Mouse (Mus musculus) megakaryocyte, adult 5-6 weeks (primary cell): Measurements from ENCODE around the gene Hist3h2ba. TPM values are rescaled to one million over a fixed set of nuclear protein-coding genes. Genes with fewer than 3 reads are reported as not detected.
"Not testable (repeated sequence)": the region's sequence is repeated elsewhere in the genome, so short reads cannot be mapped to it uniquely, and the experiment has no call there.

ENCODE experiments used
- ATAC-seq: 2 replicates; pipeline ENCODE4 v1.8.0; 2016; ENCODE audit warnings: mild to moderate bottlenecking, inconsistent platforms; ENCODE audit not compliant: poor library complexity, severe bottlenecking
- total RNA-seq, 2 experiments: library from RNA; stranded (forward) in 1 of 2; stranded (reverse) in 1 of 2; fragments of 153-499, 151-499 nt in 1 of 2; fragments of 221-1000, 200-1000 nt in 1 of 2; gene quantifications; 2 replicates each; pipeline versions ENCODE4 v1.2.3 to v1.2.4; 2015 to 2017

The Hist3h2ba gene
- total RNA-seq, 2 experiments from 2014 or later: 4.6 to 5.4 TPM

DNA sequence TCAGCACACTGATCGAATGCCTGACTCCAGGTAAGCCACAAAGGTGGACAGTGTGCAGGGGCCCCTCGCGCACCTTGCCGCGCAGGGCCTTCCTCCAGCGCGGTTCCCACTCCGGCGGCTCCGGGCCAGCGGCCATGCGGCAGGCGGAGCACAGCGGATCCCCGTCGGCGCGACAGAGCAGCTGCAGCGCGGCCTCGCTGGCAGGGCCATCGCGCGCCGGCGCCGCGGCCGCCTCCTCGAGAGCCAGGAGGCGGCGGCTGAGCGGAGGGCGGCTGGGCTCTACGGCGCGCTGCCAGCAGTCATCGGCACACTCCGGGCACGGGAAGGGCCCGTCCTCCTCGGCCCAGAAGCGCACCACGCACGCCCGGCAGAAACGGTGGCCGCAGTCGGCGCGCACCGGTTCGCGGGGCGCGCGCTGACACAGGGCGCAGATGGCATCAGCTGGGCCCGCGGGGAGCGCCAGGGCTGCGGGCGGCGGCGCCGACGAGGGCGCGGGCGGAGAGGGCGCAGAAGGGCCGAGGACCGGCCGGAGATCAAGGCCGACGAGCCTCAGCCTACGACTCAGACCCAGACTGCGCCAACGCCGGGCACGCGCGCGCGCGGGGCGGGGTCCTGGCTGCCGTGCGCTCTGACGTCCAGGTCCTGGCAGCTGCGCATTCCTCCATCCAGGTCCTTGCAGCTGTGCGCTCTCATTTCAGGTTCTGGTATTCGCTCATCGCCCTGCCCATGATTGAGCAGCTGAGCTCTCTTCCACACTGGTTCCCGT is 10.2 kb upstream of the Hist3h2ba start, which contains the start of gene Rnf187:
Rnf187 (minus strand) TSS at position 595 of the 766 bp plus-strand sequence.
- ATAC-seq: peak; percentile 98

DNA sequence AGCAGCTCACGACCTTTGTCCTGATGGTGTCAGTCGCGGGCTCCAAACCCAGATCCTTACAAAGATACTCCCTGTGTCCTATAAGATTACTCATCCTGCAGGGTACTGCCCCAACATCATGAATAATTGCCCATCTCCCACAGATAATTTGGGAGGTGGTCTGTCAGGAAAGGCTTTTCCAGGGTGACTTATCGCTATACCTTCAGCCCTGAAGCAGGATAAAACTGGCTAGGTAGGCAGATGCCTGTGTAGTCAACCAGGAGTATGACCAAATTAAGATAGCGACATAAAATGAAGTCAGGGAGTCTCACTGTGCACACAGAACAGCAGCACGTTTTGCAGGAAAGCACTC is 9.7 kb upstream of the Hist3h2ba start:
- no peak for ATAC-seq

GRCm38 (mm10) chr11:58944136-58944535 is 4.6 kb upstream of the Hist3h2ba start:
- no peak for ATAC-seq

GRCm38 (mm10) chr11:58947306-58947705 is 1.4 kb upstream of the Hist3h2ba start:
- no peak for ATAC-seq

GRCm38 (mm10) chr11:58947798-58948528 is 757 bp upstream of the Hist3h2ba start:
- ATAC-seq: peak; percentile 27; the same call in 1 of the 2 replicates

DNA sequence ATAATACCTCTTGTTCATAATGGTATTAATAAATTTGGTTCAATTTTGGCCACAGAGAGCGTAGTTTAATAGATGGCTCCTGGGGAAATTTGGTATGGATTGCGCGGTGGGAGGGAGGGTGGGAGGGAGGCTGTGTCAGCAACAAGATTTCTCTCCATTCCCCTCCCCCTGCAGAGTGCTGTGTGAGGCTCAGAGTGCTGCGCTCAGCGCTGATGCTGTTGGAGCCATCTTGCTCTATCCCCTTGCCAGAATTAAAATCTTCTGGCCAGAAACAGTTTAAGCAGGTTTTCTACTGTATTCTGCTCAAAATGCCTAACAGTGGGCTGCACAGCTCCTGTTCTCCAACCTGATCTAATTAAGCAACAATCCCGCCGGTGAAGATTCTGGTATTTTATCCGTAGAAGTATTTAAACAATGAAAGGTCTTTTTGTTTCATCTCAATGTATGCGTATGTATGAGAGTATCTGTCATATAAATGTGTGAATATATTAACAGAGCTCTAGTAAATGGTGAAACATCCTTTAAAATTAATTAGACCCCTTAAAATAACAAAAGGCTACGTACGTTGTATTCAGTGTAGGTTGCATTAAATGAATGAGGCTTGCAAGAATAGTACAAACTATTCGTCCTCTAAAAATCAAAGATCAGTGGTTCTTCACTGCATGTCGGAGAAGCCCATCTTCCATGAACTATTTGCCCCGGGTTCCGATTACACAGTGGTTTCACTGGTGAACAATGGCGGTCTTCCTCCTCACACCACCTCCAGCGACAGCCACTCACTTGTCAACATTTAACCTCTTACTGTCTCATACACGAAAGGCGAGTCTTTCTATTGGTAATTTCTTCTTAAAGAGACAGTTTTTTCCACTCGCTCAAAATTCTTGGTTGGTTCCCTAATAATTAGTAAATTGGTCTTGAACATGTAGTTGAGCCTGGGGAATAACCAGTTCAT is 1.0 kb downstream of the Hist3h2ba start:
- ATAC-seq: no peak

DNA sequence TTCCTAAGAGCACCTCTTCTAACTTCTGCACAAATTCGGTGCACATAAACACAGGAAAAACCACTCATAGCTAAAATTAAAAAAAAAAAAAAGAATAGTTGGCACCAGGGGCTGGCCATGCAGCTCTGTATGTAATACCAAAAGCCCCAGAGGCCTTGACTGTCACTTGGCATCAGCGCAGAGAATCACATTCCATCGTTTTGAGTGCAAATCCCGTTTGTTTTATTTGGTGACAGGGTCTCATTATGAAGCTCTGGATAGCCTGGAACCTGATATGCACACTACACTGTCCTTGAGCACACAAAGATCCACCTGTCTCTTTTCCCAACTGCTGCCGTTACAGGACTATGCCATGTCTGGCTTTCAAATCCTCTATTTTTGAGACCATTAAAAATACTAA is 2.5 kb downstream of the Hist3h2ba start:
- no peak for ATAC-seq

DNA sequence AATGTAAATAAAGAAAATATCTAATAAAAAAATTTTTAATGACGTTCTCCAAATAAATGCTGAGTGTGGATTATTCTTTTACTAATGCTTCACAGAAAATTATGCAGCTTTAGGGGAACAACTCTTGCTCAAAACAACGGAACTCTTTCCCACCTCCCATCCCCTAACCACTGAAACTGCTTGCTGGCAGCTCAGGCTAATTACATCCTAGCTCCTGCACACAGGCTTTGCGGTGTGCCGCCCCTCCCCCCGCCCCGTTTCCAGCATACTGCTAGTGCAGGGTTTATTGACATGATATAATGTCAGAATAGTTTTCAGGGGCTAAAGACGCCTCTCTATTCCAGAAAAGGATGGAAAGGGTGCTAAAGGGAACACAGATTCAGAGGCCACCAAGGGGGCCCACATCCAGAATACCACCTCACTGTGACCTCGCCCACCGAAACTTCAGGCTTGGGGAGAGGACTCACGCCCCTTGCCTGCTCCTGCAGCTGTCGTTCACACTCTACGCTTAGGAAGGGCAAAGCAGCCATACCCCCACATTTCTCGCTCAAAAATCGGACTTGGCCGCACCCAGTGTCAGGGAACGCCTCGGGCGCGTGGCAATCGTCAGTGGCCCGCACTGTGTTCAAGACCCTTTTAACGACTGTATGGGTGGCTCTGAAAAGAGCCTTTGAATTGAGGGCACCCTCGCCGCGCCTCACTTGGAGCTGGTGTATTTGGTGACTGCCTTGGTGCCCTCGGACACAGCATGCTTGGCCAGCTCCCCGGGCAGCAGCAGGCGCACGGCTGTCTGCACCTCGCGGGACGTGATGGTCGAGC is 4.8 kb downstream of the Hist3h2ba start:
- ATAC-seq: 0 out of 2 replicates have a peak, but pooled peaks have one; percentile 8

DNA sequence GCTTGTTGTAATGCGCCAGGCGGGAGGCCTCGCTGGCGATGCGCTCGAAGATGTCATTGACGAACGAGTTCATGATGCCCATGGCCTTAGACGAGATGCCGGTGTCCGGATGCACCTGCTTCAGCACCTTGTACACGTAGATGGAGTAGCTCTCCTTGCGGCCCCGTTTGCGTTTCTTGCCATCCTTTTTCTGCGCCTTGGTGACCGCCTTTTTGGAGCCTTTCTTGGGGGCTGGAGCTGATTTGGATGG is 5.4 kb downstream of the Hist3h2ba start:
- ATAC-seq: not testable (repeated sequence)

GRCm38 (mm10) chr11:58954420-58955142 is 5.9 kb downstream of the Hist3h2ba start, which contains the start of the genes Hist3h2a and Trim17:
Gene Hist3h2a, plus strand, starts transcription at chr11:58954685.
Gene Trim17, plus strand, starts transcription at chr11:58954685.
- peak; percentile 75 for ATAC-seq

GRCm38 (mm10) chr11:58955143-58955867 is 6.6 kb downstream of the Hist3h2ba start:
- ATAC-seq: peak; percentile 30

DNA sequence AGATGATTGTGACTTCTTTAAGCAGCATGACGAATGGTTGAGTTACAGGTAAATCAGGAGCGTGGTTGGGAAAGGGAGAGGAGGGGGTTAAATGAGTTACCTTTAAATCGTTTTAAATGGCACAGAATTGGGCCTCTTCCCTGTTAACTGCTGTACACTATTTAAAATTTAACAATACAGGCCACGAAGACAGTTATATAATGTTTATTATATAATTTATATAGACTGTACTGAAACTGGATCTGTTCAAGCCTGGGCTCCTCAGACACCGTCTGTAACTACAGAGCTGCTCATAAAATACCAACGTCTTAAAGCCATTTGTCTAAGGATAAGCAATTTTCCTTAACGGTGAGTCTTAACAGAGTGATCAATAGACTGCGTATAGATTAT is 7.1 kb downstream of the Hist3h2ba start:
- ATAC-seq: no peak

- ATAC-seq: no peak
Observed at GRCm38 (mm10) chr11:58957226-58957914, 8.7 kb downstream of the Hist3h2ba start.

DNA sequence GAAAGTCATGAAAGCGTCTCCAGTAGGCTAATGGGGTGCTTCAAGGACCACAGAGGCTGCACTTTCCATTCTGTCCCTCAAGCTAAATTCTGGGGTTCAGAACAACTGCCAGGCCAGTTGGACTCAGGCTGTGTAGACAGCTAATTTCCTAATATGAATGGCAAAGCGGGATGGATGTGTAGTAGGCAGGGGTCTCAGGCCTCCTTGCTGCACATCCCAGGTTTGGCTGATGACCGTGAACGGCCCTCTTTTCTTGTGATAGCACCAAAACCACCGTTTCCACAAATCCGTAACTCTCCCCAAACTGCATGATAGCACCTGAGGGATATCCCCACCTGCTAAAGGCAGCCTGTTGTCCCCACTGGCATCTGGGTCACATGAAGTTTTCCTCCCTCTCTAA is 9.8 kb downstream of the Hist3h2ba start:
- no peak for ATAC-seq

GRCm38 (mm10) chr11:58959186-58959825 is 10.6 kb downstream of the Hist3h2ba start:
- peak; percentile 28 for ATAC-seq

DNA sequence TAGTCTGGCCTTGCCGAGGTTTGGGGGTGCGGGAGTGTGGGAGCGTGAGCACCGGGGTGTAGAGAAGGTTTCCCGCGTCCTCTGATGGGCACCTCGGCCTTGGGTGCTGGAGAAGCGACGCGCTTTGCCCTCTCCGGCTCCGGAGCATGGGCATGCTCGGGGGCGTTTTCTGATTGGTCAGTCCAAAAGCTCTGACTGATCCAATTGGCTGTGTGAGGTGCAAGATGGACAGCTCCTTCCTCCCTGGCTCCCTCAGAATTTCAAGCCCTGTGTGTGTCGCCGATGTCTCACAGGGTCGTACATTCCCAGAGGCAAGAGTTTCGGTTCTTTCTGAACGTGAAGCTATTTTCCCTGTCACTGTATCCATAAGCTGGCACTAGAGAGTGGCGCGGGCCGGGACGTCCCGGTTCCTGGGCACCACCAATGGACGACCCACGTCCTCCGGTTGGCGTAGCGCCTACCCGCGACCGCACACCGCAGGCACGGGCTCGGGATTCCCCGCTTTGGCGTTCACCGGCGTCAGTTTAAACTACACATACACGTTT is 11.3 kb downstream of the Hist3h2ba start:
- peak; percentile 83 for ATAC-seq

DNA sequence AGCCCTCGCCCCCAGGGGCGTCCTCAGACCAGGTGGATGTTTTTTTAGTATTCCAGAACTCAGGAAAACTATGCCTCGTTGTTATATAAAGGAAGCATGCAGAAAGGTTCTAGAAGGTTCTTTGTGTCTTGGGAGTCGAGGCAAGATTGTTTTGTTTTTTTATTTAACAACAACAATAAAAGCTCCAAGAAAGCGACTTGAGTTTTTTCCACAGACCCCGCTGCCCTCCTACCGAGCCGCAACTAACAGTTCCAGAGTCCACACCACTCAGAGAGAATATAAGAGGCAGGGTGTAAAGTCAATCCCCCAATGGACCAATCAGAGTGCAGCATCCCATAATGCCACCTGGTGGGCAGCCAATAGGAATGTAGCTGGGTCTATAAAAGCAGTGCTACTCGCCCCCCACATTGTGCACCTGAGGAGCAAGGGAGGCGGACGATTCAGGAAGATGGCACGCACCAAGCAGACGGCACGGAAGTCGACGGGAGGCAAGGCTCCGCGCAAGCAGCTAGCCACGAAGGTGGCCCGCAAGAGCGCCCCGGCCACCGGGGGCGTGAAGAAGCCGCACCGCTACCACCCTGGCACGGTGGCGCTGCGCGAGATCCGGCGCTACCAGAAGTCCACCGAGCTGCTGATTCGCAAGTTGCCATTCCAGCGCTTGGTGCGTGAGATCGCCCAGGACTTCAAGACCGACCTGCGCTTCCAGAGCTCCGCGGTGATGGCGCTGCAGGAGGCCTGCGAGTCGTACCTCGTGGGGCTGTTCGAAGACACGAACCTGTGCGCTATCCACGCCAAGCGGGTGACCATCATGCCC is 12.9 kb downstream of the Hist3h2ba start:
- ATAC-seq: no peak
